Mouse (Mus musculus) forebrain, embryonic 11.5 days (tissue): Measurements from ENCODE around the gene Rfx6. TPM values are rescaled to one million over a fixed set of nuclear protein-coding genes. Genes with fewer than 3 reads are reported as not detected.

Experiments
- ATAC-seq: fragments of 200-750 bp; cut with Nextera tagmentation; replicated peaks from 2 replicates; pipeline ENCODE4 v1.8.0; 2017; ENCODE audit warnings: moderate TSS enrichment; ENCODE audit not compliant: low FRiP score
- DNase-seq: peaks from one replicate; pipeline ENCODE4 v3.0.0-alpha.2; 2017; ENCODE audit warnings: low spot score
- H3K27ac ChIP-seq: fragments of 300-500 bp; sonication (generic); 2 replicates; pipeline ENCODE4 v1.5.1; 2014; ENCODE audit warnings: low read depth, low read length
- H3K27me3 ChIP-seq: fragments of 300-500 bp; sonication (generic); 2 replicates; pipeline ENCODE4 v1.6.1; 2014; ENCODE audit warnings: mild to moderate bottlenecking, low read length, mixed read lengths; ENCODE audit not compliant: control insufficient read depth, insufficient read depth
- H3K36me3 ChIP-seq: fragments of 300-500 bp; sonication (generic); 2 replicates; pipeline ENCODE4 v1.6.1; 2014; ENCODE audit warnings: mild to moderate bottlenecking, low read length, moderate library complexity, mixed read lengths; ENCODE audit not compliant: control insufficient read depth, insufficient read depth
- H3K4me1 ChIP-seq: fragments of 300-500 bp; sonication (generic); replicated peaks from 2 replicates; pipeline ENCODE4 v1.6.1; 2014; ENCODE audit warnings: low read length, mixed read lengths; ENCODE audit not compliant: control insufficient read depth, insufficient read depth
- H3K4me2 ChIP-seq: fragments of 300-500 bp; sonication (generic); 2 replicates; pipeline ENCODE4 v1.6.1; 2014; ENCODE audit warnings: low read depth, mild to moderate bottlenecking, low read length, moderate library complexity, mixed read lengths; ENCODE audit not compliant: severe bottlenecking
- H3K4me3 ChIP-seq: fragments of 300-500 bp; sonication (generic); 2 replicates; pipeline ENCODE4 v1.5.1; 2014; ENCODE audit warnings: low read depth, low read length
- H3K9ac ChIP-seq: fragments of 300-500 bp; sonication (generic); 2 replicates; pipeline ENCODE4 v1.6.1; 2014; ENCODE audit warnings: low read length
- H3K9me3 ChIP-seq: fragments of 300-500 bp; sonication (generic); 2 replicates; pipeline ENCODE4 v1.6.1; 2016; ENCODE audit warnings: low read length, mixed read lengths; ENCODE audit not compliant: control insufficient read depth
- WGBS: fragments of 180-500 bp; shearing (Covaris S2); extraction: QIAGEN DNeasy Blood & Tissue Kit; methylation state at CpG from one replicate; pipeline ENCODE4 v1.1.7; 2014; 5-methylcytosine and 5-hydroxymethylcytosine counted together
- polyA plus RNA-seq: library from polyadenylated mRNA; unstranded; fragments of >200 nt; fragmentation: Nextera tagmentation; extraction: Ambion mirVana; gene quantifications from 2 replicates; pipeline ENCODE4 v1.2.1, GENCODE M21; 2014

Gene Rfx6
- polyA plus RNA-seq, 1 experiment from 2014 or later: not detected

DNA sequence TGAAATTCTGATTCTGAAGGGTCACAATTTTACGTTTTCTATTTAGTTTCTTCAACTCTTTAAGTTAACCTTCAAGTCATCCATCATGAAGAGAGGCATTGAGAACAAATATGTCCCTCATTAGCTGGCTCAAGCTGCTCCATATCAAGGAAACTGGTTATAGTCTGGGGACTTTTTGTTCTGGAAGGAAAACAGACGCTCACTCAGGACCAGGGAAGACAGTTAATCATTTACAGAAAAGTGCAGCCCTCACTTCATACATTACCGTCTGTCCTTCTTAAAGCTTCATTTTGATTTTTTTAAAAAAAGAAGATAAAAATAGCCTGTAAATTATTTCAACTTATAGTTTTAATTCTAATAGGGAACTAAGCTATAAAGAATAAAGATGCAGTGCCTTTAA, 43.3 kb downstream of the Rfx6 start:
- 75% methylated on average over 3 of the region's 3 CpGs for WGBS
- H3K9me3 ChIP-seq: no peaks in the 10 kb centered on the region
- no peaks in the 10 kb centered on the region for H3K27me3 ChIP-seq
- H3K27ac ChIP-seq: no peak overlapping the region
- no peak for ATAC-seq
- no peaks in the 10 kb centered on the region for H3K36me3 ChIP-seq
- DNase-seq: no peak
- no peaks in the 10 kb centered on the region for H3K4me1 ChIP-seq
- H3K4me3 ChIP-seq: no peak overlapping the region
- H3K9ac ChIP-seq: no peak overlapping the region
- no peak overlapping the region for H3K4me2 ChIP-seq

DNA sequence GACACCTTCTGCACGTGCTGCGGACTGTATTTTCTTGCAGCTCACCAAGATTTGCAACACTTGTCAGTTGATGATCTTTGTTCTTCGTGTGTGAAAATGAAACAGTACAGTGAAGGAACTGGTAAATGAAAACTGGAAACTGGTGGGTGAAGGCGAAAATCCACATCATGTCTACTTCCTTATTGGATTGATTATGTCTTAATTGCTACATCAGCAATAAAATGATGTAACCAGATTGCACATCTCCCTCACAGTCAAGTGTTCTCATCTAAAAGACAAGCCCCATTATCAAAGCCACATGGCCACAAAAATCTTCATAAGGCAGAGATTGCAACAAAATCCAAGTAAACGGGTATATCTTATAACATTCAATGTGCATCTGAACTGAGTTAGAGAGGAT, 83.9 kb downstream of the Rfx6 start:
- DNase-seq (no peak), ATAC-seq (no peak)
- Histone ChIP-seq H3K4me3 (no peak overlapping the region), H3K27ac (no peak overlapping the region), H3K4me2 (no peak overlapping the region), H3K9ac (no peak overlapping the region), H3K4me1 (no peaks in the 10 kb centered on the region), H3K36me3 (no peaks in the 10 kb centered on the region), H3K9me3 (no peaks in the 10 kb centered on the region), H3K27me3 (no peaks in the 10 kb centered on the region)
- 85% methylated on average over 5 of the region's 5 CpGs for WGBS

DNA sequence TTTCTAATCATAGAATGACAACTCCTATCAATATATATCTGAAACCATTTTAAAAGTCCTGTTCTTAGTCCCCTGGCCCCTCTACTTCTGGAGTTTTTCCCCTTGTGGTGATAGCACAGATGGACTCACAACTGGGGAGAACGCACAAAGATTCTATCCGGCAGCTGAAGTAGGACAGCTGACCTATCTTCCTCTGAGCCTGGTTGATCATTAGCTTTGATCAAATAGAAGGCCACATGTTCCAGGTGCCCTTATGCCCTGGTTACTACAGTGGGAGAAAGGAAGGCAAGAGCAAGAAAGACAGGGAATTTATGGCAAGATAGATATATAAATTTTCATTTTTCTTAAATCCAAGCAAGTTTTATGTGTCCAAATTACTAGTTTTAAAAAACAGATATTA, 85.7 kb downstream of the Rfx6 start:
- no peaks in the 10 kb centered on the region for H3K4me1 ChIP-seq
- no peaks in the 10 kb centered on the region for H3K9me3 ChIP-seq
- no peak overlapping the region for H3K27ac ChIP-seq
- no peak overlapping the region for H3K9ac ChIP-seq
- no peak overlapping the region for H3K4me2 ChIP-seq
- no peak overlapping the region for H3K4me3 ChIP-seq
- no peaks in the 10 kb centered on the region for H3K27me3 ChIP-seq
- ATAC-seq (no peak), DNase-seq (no peak)
- no peaks in the 10 kb centered on the region for H3K36me3 ChIP-seq
- WGBS: 86% methylated on average over 2 of the region's 2 CpGs

DNA sequence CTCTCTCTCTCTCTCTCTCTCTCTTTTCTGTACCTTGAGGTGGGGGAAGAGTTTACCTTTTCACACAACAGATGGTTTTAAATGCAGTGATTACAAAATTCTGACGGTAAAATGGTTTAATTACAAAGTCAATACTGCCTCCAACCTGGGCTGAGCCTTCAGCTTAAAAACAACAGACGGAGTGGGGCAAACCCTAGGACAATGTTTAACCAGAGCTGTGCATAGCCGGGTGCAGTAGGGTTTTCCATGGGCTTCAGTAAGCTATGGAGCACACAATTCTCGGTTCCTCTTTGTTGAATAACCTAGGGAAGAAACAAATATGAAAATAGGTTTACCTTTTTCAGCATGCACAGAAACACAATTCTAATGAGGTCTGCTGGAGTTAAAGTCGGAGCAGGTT, 90.9 kb downstream of the Rfx6 start:
- Histone ChIP-seq H3K9ac (no peak overlapping the region), H3K9me3 (no peaks in the 10 kb centered on the region), H3K27ac (no peak overlapping the region), H3K4me2 (no peak overlapping the region), H3K27me3 (no peaks in the 10 kb centered on the region), H3K4me3 (no peak overlapping the region), H3K4me1 (no peaks in the 10 kb centered on the region), H3K36me3 (no peaks in the 10 kb centered on the region)
- ATAC-seq (no peak), DNase-seq (no peak)
- 64% methylated on average over 5 of the region's 5 CpGs for WGBS

DNA sequence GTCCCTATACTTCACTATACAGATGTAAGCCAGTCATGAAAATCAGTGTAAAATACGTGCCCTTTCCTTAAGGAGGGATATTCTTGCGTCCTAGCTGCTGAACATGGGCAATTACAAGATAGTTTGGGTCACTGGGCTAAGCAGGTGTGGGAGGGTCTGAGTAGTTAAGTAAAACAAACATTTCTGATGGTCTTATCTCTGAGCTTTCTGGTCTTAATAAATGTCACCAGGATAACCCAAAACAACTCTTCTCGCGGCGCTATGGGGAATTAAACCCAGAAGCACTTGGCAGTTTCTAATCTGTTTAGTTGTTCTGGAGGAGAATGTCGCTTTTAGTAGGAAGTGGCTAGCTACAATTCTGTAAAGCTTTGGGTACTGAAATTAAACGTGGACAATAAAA, 91.7 kb downstream of the Rfx6 start:
- no peak overlapping the region for H3K4me3 ChIP-seq
- no peak overlapping the region for H3K4me2 ChIP-seq
- DNase-seq: no peak
- no peak overlapping the region for H3K27ac ChIP-seq
- WGBS: 73% methylated on average over 7 of the region's 7 CpGs
- H3K4me1 ChIP-seq: no peaks in the 10 kb centered on the region
- no peak overlapping the region for H3K9ac ChIP-seq
- no peaks in the 10 kb centered on the region for H3K27me3 ChIP-seq
- no peak for ATAC-seq
- no peaks in the 10 kb centered on the region for H3K36me3 ChIP-seq
- no peaks in the 10 kb centered on the region for H3K9me3 ChIP-seq

DNA sequence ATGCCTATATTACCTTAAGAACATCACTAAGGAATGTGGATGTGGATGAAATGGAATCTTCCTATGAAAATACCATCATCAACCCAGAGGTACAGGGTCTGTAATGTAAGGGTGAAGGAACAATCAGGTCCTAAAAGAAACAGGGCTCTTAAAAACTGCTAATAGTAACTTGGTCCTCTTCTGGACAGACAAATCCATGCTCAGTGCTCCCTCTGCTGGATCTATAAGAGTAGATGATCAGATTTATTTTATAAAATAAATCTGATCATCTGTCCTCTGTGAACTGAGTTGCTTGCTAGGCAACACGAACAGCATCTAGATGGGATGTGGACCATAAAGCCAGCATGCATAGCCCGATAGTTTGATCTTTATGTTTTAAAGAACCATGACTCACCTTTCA, 102.1 kb downstream of the Rfx6 start:
- Histone ChIP-seq H3K4me2 (no peak overlapping the region), H3K27me3 (no peaks in the 10 kb centered on the region), H3K36me3 (no peaks in the 10 kb centered on the region), H3K4me3 (no peak overlapping the region), H3K4me1 (no peaks in the 10 kb centered on the region), H3K27ac (no peak overlapping the region), H3K9me3 (no peaks in the 10 kb centered on the region), H3K9ac (no peak overlapping the region)
- ATAC-seq (no peak), DNase-seq (no peak)
- 76% methylated on average over 2 of the region's 2 CpGs for WGBS

Other genes starting within 250 kb of the Rfx6 start
- gene Gm49339, start 197.1 kb upstream of the Rfx6 start, polyA plus RNA-seq: not detected in 2 replicates
- not detected in 2 replicates for gene Lilr4b, start 197.1 kb upstream of the Rfx6 start, polyA plus RNA-seq
- 0.75 and 1.5 TPM in 2 replicates for gene Lilrb4a, start 186.8 kb upstream of the Rfx6 start, polyA plus RNA-seq
- 2.5 and 4.1 TPM in 2 replicates for gene Fam162b, start 87.2 kb upstream of the Rfx6 start, polyA plus RNA-seq
- not detected in 2 replicates for gene Gprc6a, start 46.3 kb upstream of the Rfx6 start, polyA plus RNA-seq